Mouse (Mus musculus) myocyte (in vitro differentiated cells): ENCODE results near the gene Hacd1.

ENCODE experiments used
- MAX ChIP-seq: IDR thresholded peaks from one replicate; pipeline ENCODE4 v1.6.1; 2011; ENCODE audit warnings: low read depth, mild to moderate bottlenecking, control low read depth
- POLR2A ChIP-seq: IDR thresholded peaks from one replicate; pipeline ENCODE4 v1.6.1; 2011; ENCODE audit warnings: low read depth, mild to moderate bottlenecking, control low read depth, moderate library complexity; ENCODE audit not compliant: insufficient read length
- TCF3 ChIP-seq: IDR thresholded peaks from one replicate; pipeline ENCODE4 v1.6.1; 2011; ENCODE audit warnings: low read depth, control low read depth; ENCODE audit not compliant: insufficient read length
- USF1 ChIP-seq: IDR thresholded peaks from one replicate; pipeline ENCODE4 v1.6.1; 2011; ENCODE audit warnings: low read depth, mild to moderate bottlenecking, control low read depth, moderate library complexity

GRCm38 (mm10) chr2:14070466-14070865 is 14.5 kb upstream of the Hacd1 start:
- no peak for TF ChIP-seq USF1
- no peak for TF ChIP-seq TCF3
- no peak for TF ChIP-seq MAX
- no peak for TF ChIP-seq POLR2A
